Mouse (Mus musculus) testis, adult 2 months (tissue): Measurements from ENCODE around the gene Gm4187. TPM values are rescaled to one million over a fixed set of nuclear protein-coding genes. Genes with fewer than 3 reads are reported as not detected.
"Not testable (repeated sequence)": the region's sequence is repeated elsewhere in the genome, so short reads cannot be mapped to it uniquely, and the experiment has no call there.

Source experiments
- H3K27ac ChIP-seq: fragments of 200-500 bp; 2 replicates; pipeline ENCODE4 v1.5.1; 2012; ENCODE audit warnings: low read depth, low read length; ENCODE audit not compliant: control insufficient read depth, insufficient read depth
- H3K27me3 ChIP-seq: fragments of 200-500 bp; 2 replicates; pipeline ENCODE4 v1.6.1; 2012; ENCODE audit warnings: mild to moderate bottlenecking, low read length, moderate library complexity; ENCODE audit not compliant: control insufficient read depth, insufficient read depth
- H3K36me3 ChIP-seq: fragments of 200-500 bp; 2 replicates; pipeline ENCODE4 v1.6.1; 2012; ENCODE audit warnings: mild to moderate bottlenecking, low read length; ENCODE audit not compliant: control insufficient read depth, insufficient read depth
- H3K4me1 ChIP-seq: fragments of 200-500 bp; 2 replicates; pipeline ENCODE4 v1.6.1; 2012; ENCODE audit warnings: low read length; ENCODE audit not compliant: control insufficient read depth, insufficient read depth
- H3K4me3 ChIP-seq: fragments of 200-500 bp; 2 replicates; pipeline ENCODE4 v1.5.1; 2012; ENCODE audit warnings: low read depth, mild to moderate bottlenecking, low read length, moderate library complexity, mixed read lengths; ENCODE audit not compliant: control insufficient read depth
- polyA plus RNA-seq: library from polyadenylated mRNA; depleted of rRNA; stranded (reverse); fragments of >200 nt; gene quantifications from 2 replicates; pipeline ENCODE4 v1.2.3, GENCODE M21; 2012; rRNA removed

Gene Gm4187
- polyA plus RNA-seq: not detected in 2 replicates

DNA sequence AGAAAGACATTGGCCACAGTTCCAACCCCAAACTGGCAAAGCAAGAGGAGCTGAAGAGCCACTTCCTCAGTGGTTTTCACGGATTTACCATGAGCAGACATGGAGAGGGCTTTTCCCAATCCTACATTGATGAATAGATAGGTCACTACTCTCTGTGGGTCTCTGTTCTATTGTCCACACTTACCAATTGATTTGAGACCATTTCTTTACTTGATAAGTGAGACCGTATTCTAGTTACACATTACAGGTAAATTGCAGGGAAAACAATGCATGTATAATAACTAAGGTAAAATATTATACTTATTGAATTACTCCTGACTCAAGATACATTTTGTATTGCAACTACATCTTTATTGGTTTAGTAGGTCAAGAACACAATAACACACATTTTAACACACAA, at the start of gene Gm4187:
Gm4187 (minus strand) TSS at position 101 of the 400 bp plus-strand sequence.
- H3K4me1 ChIP-seq, H3K27me3 ChIP-seq, H3K4me3 ChIP-seq, H3K27ac ChIP-seq, H3K36me3 ChIP-seq: not testable (repeated sequence)

- H3K36me3 ChIP-seq, H3K27me3 ChIP-seq, H3K4me1 ChIP-seq, H3K4me3 ChIP-seq, H3K27ac ChIP-seq: not testable (repeated sequence)
Observed at GRCm38 (mm10) chr7:22370939-22371338, 41.4 kb upstream of the Gm4187 start, which contains the start of gene Gm8660. Gene Gm8660, minus strand, starts transcription at chr7:22371039.

Other genes with a start within 250 kb of the Gm4187 start
- not detected in 2 replicates for gene Gm16451, start 211.5 kb downstream of the Gm4187 start, polyA plus RNA-seq
- gene Gm10666, start 195.0 kb downstream of the Gm4187 start, polyA plus RNA-seq: not detected in 2 replicates
- gene Vmn1r142, start 165.7 kb downstream of the Gm4187 start, polyA plus RNA-seq: not detected in 2 replicates
- not detected in 2 replicates for gene Vmn1r143, start 140.3 kb downstream of the Gm4187 start, polyA plus RNA-seq
- not detected in 2 replicates for gene Gm8653, start 128.5 kb downstream of the Gm4187 start, polyA plus RNA-seq
- gene Gm8453, start 100.2 kb downstream of the Gm4187 start, polyA plus RNA-seq: not detected in 2 replicates
- not detected in 2 replicates for gene Gm8660, start 41.3 kb upstream of the Gm4187 start, polyA plus RNA-seq
- not detected in 2 replicates for gene Vmn1r148, start 83.9 kb upstream of the Gm4187 start, polyA plus RNA-seq
- gene Vmn1r149, start 108.5 kb upstream of the Gm4187 start, polyA plus RNA-seq: not detected in 2 replicates
- gene Gm10665, start 134.4 kb upstream of the Gm4187 start, polyA plus RNA-seq: not detected in 2 replicates
- gene Vmn1r151, start 170.0 kb upstream of the Gm4187 start, polyA plus RNA-seq: not detected in 2 replicates
- gene Vmn1r152, start 193.2 kb upstream of the Gm4187 start, polyA plus RNA-seq: not detected in 2 replicates
- not detected in 2 replicates for gene Gm8677, start 205.2 kb upstream of the Gm4187 start, polyA plus RNA-seq
- not detected in 2 replicates for gene Gm4201, start 235.6 kb upstream of the Gm4187 start, polyA plus RNA-seq